Mouse (Mus musculus): ENCODE data around the gene Swsap1. TPM values are rescaled to one million over a fixed set of nuclear protein-coding genes. Genes with fewer than 3 reads are reported as not detected.

The Swsap1 gene
- polyA plus RNA-seq, 1 experiment from 2014 or later, result 4.4 TPM

DNA sequence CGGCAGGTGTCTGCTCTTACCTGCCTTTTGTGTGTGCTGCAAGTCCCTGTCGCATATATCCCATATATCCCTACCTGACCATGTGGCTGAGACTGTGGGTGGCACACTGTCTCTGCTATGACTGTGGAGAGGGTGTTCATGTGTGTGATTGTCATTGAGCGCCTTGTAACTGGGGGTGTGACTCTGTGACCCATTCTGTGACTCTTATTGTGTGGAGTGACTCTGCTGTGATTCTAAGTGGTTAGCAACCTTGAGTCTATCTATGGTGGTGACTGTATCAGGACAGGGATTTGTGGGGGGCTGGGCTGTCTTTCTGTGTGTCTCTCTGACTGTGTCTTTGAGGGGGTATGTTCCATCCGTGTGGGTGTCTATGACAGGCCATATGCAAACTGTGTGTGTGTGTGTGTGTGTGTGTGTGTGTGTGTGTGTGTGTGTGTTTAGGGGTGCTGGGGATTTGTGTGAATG lies 17.8 kb upstream of the Swsap1 start:
- Histone ChIP-seq H3K4me2 (peak overlapping the region; percentile 90), H3K9ac (no peak overlapping the region), H3K27ac (no peak overlapping the region), H3K36me3 (no peaks in the 10 kb centered on the region), H3K27me3 (no peaks in the 10 kb centered on the region), H3K4me3 (peak overlapping the region; percentile 60; the same call in 1 of the 2 replicates), H3K4me1 (replicated peaks) (peaks cover 9% of the 10 kb centered on the region), H3K9me3 (replicated peaks) (no peaks in the 10 kb centered on the region)
- ATAC-seq (replicated peaks; ENCODE audit: insufficient number of reproducible peaks, insufficient read depth, low FRiP score, low read depth), result no peak
- WGBS, result 75% methylated on average over 4 of the region's 4 CpGs

DNA sequence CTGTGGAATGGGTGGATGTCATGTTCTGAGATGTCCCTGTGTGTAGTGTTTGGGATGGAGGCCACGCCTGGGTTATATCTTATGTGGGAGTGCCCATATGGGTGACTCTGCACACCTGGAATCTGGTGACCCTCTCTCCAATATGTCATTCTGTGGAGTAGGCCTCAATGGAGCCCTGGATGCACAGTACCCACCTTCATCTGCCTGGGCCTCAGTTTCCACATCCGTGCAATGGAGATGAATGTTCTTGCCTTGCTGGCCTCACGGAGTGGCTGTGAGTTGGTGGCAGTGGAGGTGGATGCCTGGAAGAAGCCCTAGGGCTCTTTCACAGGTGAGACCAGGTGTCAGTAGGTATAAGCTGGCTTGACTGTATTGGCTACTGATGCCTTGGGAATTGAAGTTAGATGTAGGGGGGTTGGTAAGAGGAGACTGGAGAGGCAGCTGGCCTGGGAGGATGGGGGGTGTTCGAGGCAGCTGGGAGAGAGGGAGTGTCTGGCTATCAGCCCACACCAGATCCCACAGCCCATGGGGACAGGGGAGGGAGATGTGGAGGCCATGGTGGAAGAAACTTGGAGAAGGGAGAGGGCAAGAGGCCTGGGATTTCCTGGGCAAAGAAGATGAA lies 17.2 kb upstream of the Swsap1 start:
- H3K4me3 ChIP-seq, result no peak overlapping the region
- 78% methylated on average over 4 of the region's 4 CpGs for WGBS
- H3K27me3 ChIP-seq, result peaks cover under 1% of the 10 kb centered on the region
- no peaks in the 10 kb centered on the region for H3K9me3 ChIP-seq (replicated peaks)
- H3K9ac ChIP-seq, result no peak overlapping the region
- H3K27ac ChIP-seq, result no peak overlapping the region
- H3K4me1 ChIP-seq (replicated peaks), result peaks cover 9% of the 10 kb centered on the region
- ATAC-seq (replicated peaks; ENCODE audit: insufficient number of reproducible peaks, insufficient read depth, low FRiP score, low read depth), result no peak
- no peak overlapping the region for H3K4me2 ChIP-seq
- H3K36me3 ChIP-seq, result no peaks in the 10 kb centered on the region

DNA sequence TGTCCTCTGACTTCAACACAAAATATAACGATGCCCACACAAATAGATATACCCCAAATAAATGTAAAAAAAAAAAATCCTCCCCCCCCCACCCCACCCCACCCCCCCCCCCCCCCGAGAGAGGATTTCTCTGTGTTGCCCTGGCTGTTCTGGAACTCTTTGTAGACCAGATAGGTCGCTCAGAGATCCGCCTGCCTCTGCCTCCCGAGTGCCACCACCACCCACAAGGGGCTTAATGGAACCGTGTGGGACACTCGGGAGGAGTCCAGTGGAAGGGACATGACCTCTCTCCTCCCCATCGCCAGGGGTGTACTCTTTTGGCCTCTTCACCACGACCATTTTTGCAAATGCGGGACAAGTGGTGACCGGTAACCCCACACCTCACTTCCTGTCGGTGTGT lies 12.5 kb upstream of the Swsap1 start:
- no peak for ATAC-seq (replicated peaks; ENCODE audit: insufficient number of reproducible peaks, insufficient read depth, low FRiP score, low read depth)
- no peaks in the 10 kb centered on the region for H3K36me3 ChIP-seq
- peaks cover 30% of the 10 kb centered on the region for H3K27me3 ChIP-seq
- H3K4me2 ChIP-seq, result no peak overlapping the region
- peaks cover 3% of the 10 kb centered on the region for H3K4me1 ChIP-seq (replicated peaks)
- H3K9me3 ChIP-seq (replicated peaks), result no peaks in the 10 kb centered on the region
- H3K4me3 ChIP-seq, result no peak overlapping the region
- 59% methylated on average over 12 of the region's 12 CpGs for WGBS
- no peak overlapping the region for H3K9ac ChIP-seq
- H3K27ac ChIP-seq, result no peak overlapping the region

DNA sequence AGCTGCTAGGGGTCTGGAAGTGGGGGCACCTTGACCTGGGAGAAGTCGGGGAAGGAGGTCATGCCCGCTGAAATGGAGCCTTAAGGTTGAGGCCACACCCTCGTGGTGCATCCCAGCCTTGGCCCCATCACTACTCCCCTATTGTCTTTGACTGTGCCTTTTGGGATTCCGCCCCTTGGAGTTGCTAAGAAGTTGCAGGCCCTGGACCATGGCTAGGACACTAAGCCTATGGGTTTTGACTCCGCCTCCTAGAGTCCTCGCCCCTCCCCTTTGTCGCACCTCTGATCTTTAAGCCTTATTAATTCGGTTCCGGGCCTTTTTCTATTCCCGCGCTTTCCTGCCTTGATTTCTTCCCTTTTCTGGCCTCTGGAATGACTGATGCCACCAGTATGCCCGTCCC lies 11.9 kb upstream of the Swsap1 start:
- no peaks in the 10 kb centered on the region for H3K36me3 ChIP-seq
- H3K27ac ChIP-seq, result no peak overlapping the region
- H3K9ac ChIP-seq, result no peak overlapping the region
- no peaks in the 10 kb centered on the region for H3K9me3 ChIP-seq (replicated peaks)
- H3K27me3 ChIP-seq, result peaks cover 36% of the 10 kb centered on the region
- no peak overlapping the region for H3K4me3 ChIP-seq
- 40% methylated on average over 12 of the region's 12 CpGs for WGBS
- H3K4me2 ChIP-seq, result no peak overlapping the region
- no peak for ATAC-seq (replicated peaks; ENCODE audit: insufficient number of reproducible peaks, insufficient read depth, low FRiP score, low read depth)
- peaks cover 3% of the 10 kb centered on the region for H3K4me1 ChIP-seq (replicated peaks)

DNA sequence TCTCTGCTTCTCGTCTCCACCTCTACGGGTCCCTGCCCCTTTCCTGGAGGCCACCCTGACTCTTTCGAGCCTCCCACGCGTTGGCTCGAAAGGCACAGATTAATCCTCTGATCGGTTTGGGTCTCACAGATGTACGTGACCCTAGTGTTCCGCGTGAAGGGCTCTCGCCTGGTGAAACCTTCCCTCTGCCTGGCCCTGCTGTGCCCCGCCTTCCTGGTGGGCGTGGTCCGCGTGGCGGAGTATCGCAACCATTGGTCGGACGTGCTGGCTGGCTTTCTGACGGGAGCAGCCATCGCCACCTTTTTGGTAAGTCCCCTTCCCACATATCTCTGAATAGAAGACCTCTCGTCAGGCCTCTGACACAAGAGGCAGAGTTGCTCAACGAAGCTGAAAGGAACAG lies 11.3 kb upstream of the Swsap1 start:
- Histone ChIP-seq H3K4me2 (no peak overlapping the region), H3K36me3 (no peaks in the 10 kb centered on the region), H3K27ac (no peak overlapping the region), H3K4me1 (replicated peaks) (peaks cover 3% of the 10 kb centered on the region), H3K27me3 (peaks cover 43% of the 10 kb centered on the region), H3K9ac (no peak overlapping the region), H3K4me3 (no peak overlapping the region), H3K9me3 (replicated peaks) (no peaks in the 10 kb centered on the region)
- 19% methylated on average over 23 of the region's 23 CpGs for WGBS
- ATAC-seq (replicated peaks; ENCODE audit: insufficient number of reproducible peaks, insufficient read depth, low FRiP score, low read depth), result no peak

DNA sequence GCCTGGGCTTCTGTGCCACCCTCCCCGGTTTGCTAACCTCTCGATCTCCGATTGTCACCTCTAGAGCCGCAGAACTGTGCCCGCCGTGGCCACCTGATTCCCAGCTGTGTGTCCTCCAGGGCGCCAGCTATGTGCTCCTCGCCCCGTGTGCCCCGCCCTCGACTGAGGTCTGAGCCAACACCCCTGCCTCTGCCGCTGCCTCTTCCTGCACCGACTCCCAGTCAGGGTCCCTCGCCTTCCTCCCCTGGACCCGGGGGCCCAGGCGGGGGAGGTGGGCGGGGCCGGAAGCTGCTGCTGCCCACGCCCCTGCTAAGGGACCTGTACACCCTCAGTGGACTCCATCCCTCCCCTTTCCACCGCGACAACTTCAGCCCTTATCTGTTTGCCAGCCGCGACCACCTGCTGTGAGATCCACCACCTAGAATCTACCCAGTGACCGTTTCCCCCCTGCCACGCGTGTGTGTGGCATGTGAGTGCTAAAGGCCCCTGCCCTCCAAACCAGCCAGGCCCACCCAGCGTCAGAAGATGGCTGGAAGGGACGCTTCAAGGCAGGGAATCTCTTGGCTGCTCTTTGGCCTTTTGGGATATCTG lies 7.9 kb upstream of the Swsap1 start:
- peaks cover 46% of the 10 kb centered on the region for H3K27me3 ChIP-seq
- 4% methylated on average over 23 of the region's 28 CpGs for WGBS

DNA sequence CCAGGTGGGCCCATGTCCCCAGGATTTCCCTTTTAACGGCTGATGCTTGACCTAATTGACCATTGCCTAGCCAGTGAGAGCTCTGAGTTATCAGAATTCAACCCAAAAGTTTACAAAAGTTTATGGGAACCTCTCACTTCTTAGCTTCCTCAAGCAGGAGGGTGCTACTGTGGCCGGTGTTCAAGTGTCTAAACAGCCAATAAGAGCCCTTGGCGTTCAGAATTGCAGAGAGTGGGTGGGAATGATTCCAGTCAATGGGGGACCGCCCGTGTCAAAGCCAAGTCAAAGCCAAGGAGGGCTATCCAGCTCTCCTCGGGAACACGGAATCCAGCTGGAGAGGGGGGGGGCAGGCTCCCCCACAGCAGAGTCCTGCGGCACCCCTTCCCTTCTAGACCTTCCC lies 7.4 kb upstream of the Swsap1 start:
- no peak for ATAC-seq (replicated peaks; ENCODE audit: insufficient number of reproducible peaks, insufficient read depth, low FRiP score, low read depth)
- H3K4me3 ChIP-seq, result no peak overlapping the region
- H3K9me3 ChIP-seq (replicated peaks), result no peaks in the 10 kb centered on the region
- WGBS, result 57% methylated on average over 8 of the region's 8 CpGs
- H3K4me1 ChIP-seq (replicated peaks), result peaks cover 3% of the 10 kb centered on the region
- no peak overlapping the region for H3K9ac ChIP-seq
- H3K36me3 ChIP-seq, result no peaks in the 10 kb centered on the region
- H3K27ac ChIP-seq, result no peak overlapping the region
- peaks cover 46% of the 10 kb centered on the region for H3K27me3 ChIP-seq
- no peak overlapping the region for H3K4me2 ChIP-seq

More for the DNA sequence above, 7.9 kb upstream of the Swsap1 start:
- H3K9me3 ChIP-seq (replicated peaks), result no peaks in the 10 kb centered on the region
- H3K9ac ChIP-seq, result no peak overlapping the region
- H3K4me3 ChIP-seq, result no peak overlapping the region
- H3K4me1 ChIP-seq (replicated peaks), result peaks cover 3% of the 10 kb centered on the region
- H3K36me3 ChIP-seq, result no peaks in the 10 kb centered on the region
- no peak overlapping the region for H3K27ac ChIP-seq
- ATAC-seq (replicated peaks; ENCODE audit: insufficient number of reproducible peaks, insufficient read depth, low FRiP score, low read depth), result no peak
- H3K4me2 ChIP-seq, result peak overlapping the region; percentile 27; the same call in 1 of the 2 replicates

DNA sequence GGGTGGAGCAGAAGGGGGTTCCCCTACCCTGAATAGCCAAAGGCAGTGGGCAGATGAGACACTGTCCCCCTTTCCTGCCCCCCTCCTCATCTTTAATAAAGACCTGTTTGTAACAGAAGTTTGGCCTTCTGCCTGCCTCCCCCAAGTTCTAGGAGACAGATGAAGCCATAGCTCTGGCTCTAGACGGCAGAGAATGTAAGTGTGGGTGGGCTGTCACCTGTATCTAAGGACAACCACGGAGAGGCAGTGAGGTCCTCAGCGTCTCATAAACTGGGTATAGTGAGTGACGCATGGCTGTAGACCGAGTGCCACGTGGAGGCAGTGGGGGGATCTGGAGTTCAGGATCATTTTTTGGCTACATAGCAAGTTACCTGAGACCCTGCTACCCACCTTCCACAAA lies 6.8 kb upstream of the Swsap1 start:
- Histone ChIP-seq H3K4me3 (no peak overlapping the region), H3K27ac (no peak overlapping the region), H3K9ac (no peak overlapping the region), H3K4me2 (no peak overlapping the region), H3K36me3 (no peaks in the 10 kb centered on the region), H3K9me3 (replicated peaks) (no peaks in the 10 kb centered on the region), H3K27me3 (peaks cover 42% of the 10 kb centered on the region), H3K4me1 (replicated peaks) (peaks cover 3% of the 10 kb centered on the region)
- ATAC-seq (replicated peaks; ENCODE audit: insufficient number of reproducible peaks, insufficient read depth, low FRiP score, low read depth), result no peak
- WGBS, result 62% methylated on average over 6 of the region's 6 CpGs

DNA sequence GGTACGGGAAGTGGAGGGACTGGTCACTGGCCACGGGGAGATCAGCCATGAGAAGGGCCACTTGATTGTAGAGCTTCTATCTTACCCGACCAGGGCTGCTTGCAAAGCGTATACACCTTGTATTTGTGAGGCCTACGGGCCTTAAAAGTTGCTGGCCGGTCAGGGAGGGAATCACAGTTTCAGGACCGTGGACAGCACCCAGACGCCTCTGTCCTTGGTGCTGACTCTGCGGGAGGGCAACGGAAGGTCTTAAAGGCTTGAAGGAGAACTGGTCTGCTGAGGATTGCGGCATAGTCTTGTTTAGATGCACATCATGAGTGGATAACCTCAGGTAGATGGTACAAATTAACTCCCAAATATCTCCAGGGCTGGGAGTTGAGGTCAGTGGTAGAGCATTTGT lies 5.2 kb upstream of the Swsap1 start:
- WGBS, result 16% methylated on average over 11 of the region's 11 CpGs
- ATAC-seq (replicated peaks; ENCODE audit: insufficient number of reproducible peaks, insufficient read depth, low FRiP score, low read depth), result no peak
- H3K4me3 ChIP-seq, result no peak overlapping the region
- no peaks in the 10 kb centered on the region for H3K36me3 ChIP-seq
- H3K9ac ChIP-seq, result no peak overlapping the region
- peaks cover 36% of the 10 kb centered on the region for H3K27me3 ChIP-seq
- peaks cover 3% of the 10 kb centered on the region for H3K4me1 ChIP-seq (replicated peaks)
- no peak overlapping the region for H3K27ac ChIP-seq
- no peak overlapping the region for H3K4me2 ChIP-seq
- no peaks in the 10 kb centered on the region for H3K9me3 ChIP-seq (replicated peaks)

DNA sequence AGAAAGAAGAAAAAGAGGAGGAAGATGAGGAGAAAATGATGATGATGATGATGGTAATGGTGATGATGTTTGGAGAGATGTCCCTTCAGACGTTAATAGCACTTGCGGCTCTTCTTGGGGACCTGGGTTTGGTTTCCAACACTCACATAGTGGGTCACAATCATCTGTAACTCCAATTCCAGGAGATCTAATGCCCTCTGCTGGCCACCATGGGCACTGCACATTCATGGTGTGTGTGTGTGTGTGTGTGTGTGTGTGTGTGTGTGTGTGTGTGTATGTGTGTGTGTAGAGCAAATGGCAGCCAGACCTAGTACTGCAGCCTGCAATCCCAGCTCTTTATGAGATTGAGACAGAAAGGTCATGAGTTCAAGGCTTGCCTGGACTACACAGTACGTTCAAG lies 3.6 kb upstream of the Swsap1 start:
- peaks cover 25% of the 10 kb centered on the region for H3K27me3 ChIP-seq

DNA sequence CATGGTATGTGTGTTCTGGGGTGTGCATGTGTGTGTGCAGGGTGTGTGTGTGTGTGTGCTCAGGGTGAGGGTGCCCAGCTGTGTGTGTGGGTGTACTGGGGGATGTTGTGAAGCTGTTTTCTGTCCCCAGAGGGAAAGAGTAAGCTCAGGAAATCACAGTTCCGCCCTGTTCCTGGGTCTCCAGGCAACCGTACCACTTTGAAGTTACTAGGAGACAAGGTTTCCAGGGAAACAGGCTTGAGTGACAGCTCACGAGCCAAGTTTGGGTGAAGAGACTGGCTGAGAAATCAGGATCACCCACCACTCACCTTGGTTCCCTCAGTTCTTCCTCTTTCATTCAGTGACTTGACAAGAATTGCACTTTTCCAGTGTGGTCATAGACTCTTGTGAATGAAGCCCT lies 2.0 kb upstream of the Swsap1 start:
- no peak overlapping the region for H3K9ac ChIP-seq
- no peak for ATAC-seq (replicated peaks; ENCODE audit: insufficient number of reproducible peaks, insufficient read depth, low FRiP score, low read depth)
- WGBS, result 12% methylated on average over 3 of the region's 3 CpGs
- H3K4me2 ChIP-seq, result no peak overlapping the region
- no peak overlapping the region for H3K4me3 ChIP-seq
- H3K4me1 ChIP-seq (replicated peaks), result peaks cover 9% of the 10 kb centered on the region
- H3K36me3 ChIP-seq, result no peaks in the 10 kb centered on the region
- H3K27ac ChIP-seq, result no peak overlapping the region
- no peaks in the 10 kb centered on the region for H3K9me3 ChIP-seq (replicated peaks)
- peaks cover 10% of the 10 kb centered on the region; the same call in 1 of the 2 replicates for H3K27me3 ChIP-seq

More for the DNA sequence above, 3.6 kb upstream of the Swsap1 start:
- Histone ChIP-seq H3K4me1 (replicated peaks) (peaks cover 9% of the 10 kb centered on the region), H3K9me3 (replicated peaks) (no peaks in the 10 kb centered on the region), H3K4me3 (no peak overlapping the region), H3K36me3 (no peaks in the 10 kb centered on the region), H3K4me2 (no peak overlapping the region), H3K27ac (no peak overlapping the region), H3K9ac (no peak overlapping the region)
- ATAC-seq (replicated peaks; ENCODE audit: insufficient number of reproducible peaks, insufficient read depth, low FRiP score, low read depth), result no peak
- 69% methylated on average over 3 of the region's 3 CpGs for WGBS

DNA sequence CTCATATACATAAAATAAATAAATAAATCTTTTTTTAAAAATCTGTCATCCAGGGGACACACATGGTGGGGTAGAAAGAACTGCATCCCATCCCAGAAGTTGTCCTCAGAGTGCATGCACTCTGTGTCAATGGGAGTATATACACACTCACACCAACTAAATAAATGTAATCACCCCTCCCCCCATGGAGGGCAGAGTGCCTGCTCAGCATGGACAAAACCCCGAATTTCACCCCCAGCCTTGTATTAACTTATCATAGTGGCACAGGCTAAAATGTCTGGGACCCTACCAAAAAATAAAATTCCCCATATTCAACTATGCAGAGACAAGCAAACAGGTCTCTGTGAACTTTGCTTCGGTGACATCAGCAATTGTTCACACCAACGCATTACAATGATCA lies 920 bp upstream of the Swsap1 start:
- Histone ChIP-seq H3K4me1 (replicated peaks) (peaks cover 9% of the 10 kb centered on the region), H3K4me3 (no peak overlapping the region), H3K27ac (no peak overlapping the region), H3K27me3 (peaks cover 2% of the 10 kb centered on the region; the same call in 1 of the 2 replicates), H3K36me3 (no peaks in the 10 kb centered on the region), H3K9me3 (replicated peaks) (no peaks in the 10 kb centered on the region), H3K4me2 (peak overlapping the region; percentile 65), H3K9ac (no peak overlapping the region)
- no peak for ATAC-seq (replicated peaks; ENCODE audit: insufficient number of reproducible peaks, insufficient read depth, low FRiP score, low read depth)
- 78% methylated on average over 3 of the region's 3 CpGs for WGBS
